Mouse (Mus musculus) layer of hippocampus, postnatal 14 days (tissue): ENCODE measurements around the gene Ihh. TPM values are rescaled to one million over a fixed set of nuclear protein-coding genes. Genes with fewer than 3 reads are reported as not detected.
A peak's percentile ranks its signal among the peaks of the same experiment; 100 is the strongest.

Source experiments
- DNase-seq, 2 experiments: peaks; one replicate each; pipeline ENCODE4 v3.0.0; 2021 to 2022; ENCODE audit warnings: low spot score in 2 of 2, mixed read lengths in 1 of 2
- microRNA-seq, 2 experiments: library from miRNA; unstranded; fragments of <30 nt; microRNA quantifications; one replicate each; pipeline ENCODE4 v1.2.0; 2021
- total RNA-seq, 2 experiments: library from RNA; stranded (reverse); gene quantifications; 2 replicates each; pipeline ENCODE4 v1.2.3; 2021

Gene Ihh
- total RNA-seq, 2 experiments from 2014 or later = 0.35 to 0.60 TPM

DNA sequence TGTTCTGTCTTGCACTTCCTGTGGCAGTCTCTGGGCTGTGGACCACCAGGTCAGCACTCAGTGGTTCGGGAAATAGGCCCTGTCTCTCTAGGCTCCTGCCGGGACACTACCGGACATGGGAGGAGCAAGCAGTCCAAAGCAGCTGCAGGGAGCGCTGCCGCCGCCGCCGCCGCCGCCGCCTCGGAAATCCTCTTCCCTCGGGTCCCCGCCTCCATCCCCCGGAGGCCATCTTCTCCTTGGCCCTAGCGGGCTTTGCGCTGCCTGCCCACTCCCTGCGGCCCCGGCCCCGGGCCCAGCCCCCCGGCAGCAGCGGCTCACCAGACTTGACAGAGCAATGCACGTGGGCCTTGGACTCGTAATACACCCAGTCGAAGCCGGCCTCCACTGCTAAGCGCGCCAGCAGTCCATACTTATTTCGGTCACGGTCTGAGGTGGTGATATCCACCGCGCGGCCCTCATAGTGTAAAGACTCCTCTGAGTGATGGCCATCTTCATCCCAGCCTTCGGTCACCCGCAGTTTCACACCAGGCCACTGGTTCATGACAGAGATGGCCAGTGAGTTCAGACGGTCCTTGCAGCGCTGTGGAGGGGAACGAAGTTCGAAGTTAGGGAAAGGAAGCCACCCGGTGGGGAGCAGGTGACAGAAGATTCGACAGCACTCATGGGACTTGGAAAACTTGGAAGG is 3.3 kb downstream of the Ihh start:
- DNase-seq = no peak

- DNase-seq = no peak
Measured at GRCm38 (mm10) chr1:74941651-74942360, 9.7 kb downstream of the Ihh start.

GRCm38 (mm10) chr1:74939762-74940161 is 11.7 kb downstream of the Ihh start:
- DNase-seq = no peak

DNA sequence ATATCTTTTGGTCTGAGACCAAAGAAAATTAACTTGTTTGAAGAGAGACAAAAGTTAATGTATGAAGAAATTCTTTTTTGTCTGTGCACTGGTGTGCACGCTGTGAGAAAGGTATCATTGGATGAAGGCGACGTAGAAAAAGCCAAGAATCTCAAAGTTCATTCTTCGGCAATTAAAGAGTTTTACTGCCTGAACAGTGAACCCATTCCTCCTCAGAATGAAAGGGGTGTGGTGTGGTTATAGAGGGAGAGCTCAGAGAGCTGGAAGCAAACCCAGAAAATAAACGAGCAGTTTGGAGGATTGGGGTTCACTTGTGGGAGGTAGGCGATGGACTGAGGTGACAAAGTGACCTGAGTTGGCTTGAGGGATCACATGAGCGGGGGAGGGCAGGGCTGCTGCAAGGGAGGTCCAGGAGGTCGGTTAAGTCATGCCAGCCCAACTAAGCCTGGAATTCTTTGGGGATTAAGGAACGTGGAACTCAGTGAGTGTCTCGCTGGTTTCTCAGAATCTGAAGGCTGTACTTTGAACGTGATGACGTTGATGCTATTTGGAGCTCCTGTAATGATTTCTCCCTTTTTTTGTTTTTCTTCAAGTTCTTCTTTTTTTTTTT is 15.1 kb downstream of the Ihh start:
- DNase-seq = no peak

DNA sequence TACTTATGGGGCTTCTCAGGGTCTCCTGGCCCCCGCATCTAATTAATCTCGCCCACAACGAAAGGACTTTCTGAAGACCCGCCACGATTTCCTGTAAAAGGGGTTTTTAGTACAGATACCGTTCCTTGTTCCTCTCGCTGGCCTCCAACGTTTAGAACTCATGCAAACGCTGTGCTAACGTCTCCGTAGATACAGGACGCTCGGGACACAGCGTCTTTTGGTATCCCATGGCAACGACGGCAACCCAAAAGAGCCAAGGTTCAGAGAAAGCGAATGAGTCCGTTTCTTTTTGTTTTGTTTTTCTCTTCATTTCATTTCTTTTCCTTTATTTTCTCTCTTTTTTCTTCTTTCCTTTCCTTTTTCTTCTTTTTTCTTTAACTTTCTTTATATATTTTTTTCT is 16.1 kb downstream of the Ihh start, which contains the start of gene Cfap65:
Cfap65 (minus strand) TSS at position 198 of the 400 bp plus-strand sequence.
- peak; percentile 50 to 73 for DNase-seq

DNA sequence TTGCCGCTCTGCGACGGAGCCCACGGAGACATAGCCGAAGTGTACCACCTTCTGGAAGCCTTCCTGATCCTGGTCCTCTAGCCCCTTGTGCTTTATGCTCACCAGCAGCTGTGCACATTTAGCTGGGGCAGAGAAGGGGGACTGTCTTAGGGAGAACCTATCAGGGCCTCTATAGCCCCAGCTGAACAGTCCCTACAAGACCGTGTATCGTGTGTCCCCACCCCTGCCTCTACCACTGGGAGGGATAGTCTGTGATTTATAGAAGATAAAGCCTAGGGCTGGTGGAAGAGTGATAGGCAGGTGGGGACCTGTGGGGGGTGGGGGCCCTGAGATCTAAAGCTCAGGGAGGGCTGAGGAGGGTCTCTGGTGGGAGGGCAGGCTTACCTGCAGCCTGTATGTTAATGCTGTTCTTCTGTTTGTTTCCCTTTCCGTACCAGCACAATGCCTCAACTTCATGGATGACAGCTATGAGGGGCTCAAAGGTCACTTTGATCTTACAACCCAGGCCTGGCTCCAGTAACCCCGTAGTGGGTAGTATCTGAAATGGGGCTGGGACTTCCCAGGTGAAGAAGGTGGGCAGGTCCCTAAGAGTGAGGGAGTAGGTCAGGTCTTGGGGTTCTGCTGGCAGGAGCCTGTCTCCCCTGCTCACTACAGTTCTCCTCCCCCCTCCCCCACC is 23.7 kb downstream of the Ihh start:
- DNase-seq = no peak

GRCm38 (mm10) chr1:74926721-74927120 is 24.8 kb downstream of the Ihh start:
- peak in 1 of 2 experiments; percentile 16 for DNase-seq

- DNase-seq = no peak
Measured at GRCm38 (mm10) chr1:74924464-74924863, 27.0 kb downstream of the Ihh start.

DNA sequence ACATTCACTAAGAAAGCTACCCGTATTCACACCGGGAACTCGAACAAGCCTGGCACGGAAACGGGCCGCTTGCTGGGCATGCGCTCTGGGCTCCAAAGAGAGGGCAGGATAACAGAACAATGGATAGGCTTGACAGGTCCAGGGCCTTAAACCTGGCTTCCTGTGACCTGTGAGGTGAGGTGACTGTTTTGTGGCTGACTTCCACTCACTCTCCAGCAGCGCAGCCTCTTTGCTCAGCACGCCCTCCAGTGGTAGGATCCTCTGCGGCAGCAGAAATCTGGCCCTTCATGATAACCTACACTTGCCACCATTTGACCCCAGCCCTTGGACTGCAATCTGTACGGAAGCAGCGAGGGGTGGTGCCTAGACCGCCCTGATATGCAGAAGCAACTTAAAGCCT is 35.8 kb downstream of the Ihh start:
- DNase-seq = no peak

- DNase-seq = no peak
Measured at GRCm38 (mm10) chr1:74902191-74902590, 49.3 kb downstream of the Ihh start.

- DNase-seq = peak in 1 of 2 experiments; percentile 64
Measured at GRCm38 (mm10) chr1:74901686-74902085, 49.8 kb downstream of the Ihh start.

GRCm38 (mm10) chr1:74900341-74901285 is 50.9 kb downstream of the Ihh start:
- no peak for DNase-seq

DNA sequence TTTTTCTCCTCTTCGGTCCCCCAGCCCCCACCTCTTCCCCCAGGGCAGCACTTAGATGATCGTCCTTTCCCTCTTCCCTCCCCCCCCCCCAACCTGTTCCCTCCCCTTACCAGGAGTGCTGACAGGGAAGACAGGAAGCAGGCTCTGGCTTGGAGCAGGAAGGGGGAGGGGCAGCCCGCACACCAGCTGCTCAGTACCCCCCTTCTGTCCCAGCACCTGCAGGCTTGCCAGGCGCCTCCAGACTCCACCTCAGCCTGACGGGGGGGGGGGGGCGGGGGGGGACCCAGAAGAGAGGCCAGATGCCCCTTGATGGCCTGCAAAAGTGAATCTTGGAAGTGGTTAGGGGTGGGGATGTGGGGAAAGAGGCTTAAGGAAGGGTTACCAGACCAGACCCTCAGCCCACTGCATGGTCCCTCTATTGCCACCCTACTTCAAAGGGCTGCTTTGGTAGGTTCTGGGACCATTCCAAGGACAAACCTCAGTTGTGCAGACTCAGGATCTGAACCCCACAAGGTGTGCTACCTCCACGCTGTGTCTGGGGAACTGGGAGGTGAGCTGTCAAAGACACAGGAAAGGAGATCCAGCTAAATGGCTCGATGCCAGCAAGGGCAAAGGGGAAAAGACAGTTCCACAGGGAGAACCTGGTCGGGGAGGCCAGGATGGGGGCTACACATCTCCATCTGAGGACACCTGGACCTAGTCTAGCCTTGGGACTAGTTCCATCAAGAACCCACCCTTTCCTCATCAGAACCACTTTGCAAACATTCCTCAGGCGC is 52.6 kb downstream of the Ihh start:
- no peak for DNase-seq

- no peak for DNase-seq
Measured at GRCm38 (mm10) chr1:74897976-74898375, 53.5 kb downstream of the Ihh start.

Small RNA genes lying within 50 kb of the gene (microRNA-seq; reads per million reads assigned to microRNA genes)
- 407 to 696 reads per million in 2 experiments for gene Mir375

Other genes with a start within 250 kb of the Ihh start
- gene Cyp27a1, start 238.1 kb downstream of the Ihh start, total RNA-seq = 1 to 10 TPM; 1.1 to 2.6 TPM
- under 1 TPM; 0.14 to 0.55 TPM for gene Prkag3, start 202.5 kb downstream of the Ihh start, total RNA-seq
- gene Wnt6, start 179.8 kb downstream of the Ihh start, total RNA-seq = under 1 TPM; 0.43 to 0.58 TPM
- gene Wnt10a, start 160.2 kb downstream of the Ihh start, total RNA-seq = 1 to 10 TPM; 1.9 to 2.0 TPM
- 100 to 1,000 TPM; 270 to 283 TPM for gene Cdk5r2, start 96.7 kb downstream of the Ihh start, total RNA-seq
- gene Fev, start 66.3 kb downstream of the Ihh start, total RNA-seq = not detected
- under 1 TPM in 1 of 2 experiments, not detected in 1; 0.91 TPM for gene Cryba2, start 58.5 kb downstream of the Ihh start, total RNA-seq
- 1 to 10 TPM; 1.6 to 3.8 TPM for gene Cfap65, start 16.1 kb downstream of the Ihh start, total RNA-seq
- gene Nhej1, start 173.5 kb upstream of the Ihh start, total RNA-seq = 1 to 10 TPM; 2.2 to 2.7 TPM
- under 1 TPM in 1 of 2 experiments, not detected in 1; 0.35 TPM for gene Slc23a3, start 182.2 kb upstream of the Ihh start, total RNA-seq
- gene Cnppd1, start 191.0 kb upstream of the Ihh start, total RNA-seq = 10 to 100 TPM; 31.1 to 31.4 TPM
- 100 to 1,000 TPM; 143 to 148 TPM for gene Retreg2, start 191.1 kb upstream of the Ihh start, total RNA-seq
- gene Zfand2b, start 217.0 kb upstream of the Ihh start, total RNA-seq = 10 to 100 TPM; 30.9 to 32.7 TPM
- gene Abcb6, start 228.7 kb upstream of the Ihh start, total RNA-seq = 10 to 100 TPM; 30.7 to 35.2 TPM
- gene Ankzf1, start 240.5 kb upstream of the Ihh start, total RNA-seq = 10 to 100 TPM; 19.5 to 21.1 TPM
- 100 to 1,000 TPM; 110 to 115 TPM for gene Atg9a, start 240.5 kb upstream of the Ihh start, total RNA-seq